Mouse (Mus musculus) layer of hippocampus, adult 2 months (tissue): ENCODE results near the gene AI593442. TPM values are rescaled to one million over a fixed set of nuclear protein-coding genes. Genes with fewer than 3 reads are reported as not detected.
A peak's percentile ranks its signal among the peaks of the same experiment; 100 is the strongest.

Experiments used
- DNase-seq, 2 experiments: peaks; one replicate each; pipeline ENCODE4 v3.0.0; 2022; ENCODE audit warnings: low spot score in 2 of 2
- H3K27ac ChIP-seq: fragments of 200-600 bp; 2 replicates; pipeline ENCODE4 v1.8.1; 2022
- H3K4me3 ChIP-seq: fragments of 200-600 bp; 2 replicates; pipeline ENCODE4 v1.8.1; 2022; ENCODE audit warnings: mild to moderate bottlenecking
- CTCF ChIP-seq: fragments of 200-600 bp; conservative IDR thresholded peaks from 2 replicates; pipeline ENCODE4 v1.8.1; 2022; ENCODE audit warnings: antibody characterized with exemption, mild to moderate bottlenecking, moderate library complexity
- long read RNA-seq, 2 experiments: library from polyadenylated mRNA; stranded (forward); transcript quantifications; one replicate each; pipeline ENCODE4 v2.0.0; 2021; ENCODE audit warnings: borderline mapping rate in 2 of 2
- total RNA-seq, 2 experiments: library from RNA; stranded (reverse); gene quantifications; 2 replicates each; pipeline ENCODE4 v1.2.3; 2021

Gene AI593442
- 100 to 1,000 TPM; 123 TPM for total RNA-seq
- long read RNA-seq, experiment 1, full-length matches to known transcripts = 3 of 10 reads
- long read RNA-seq, experiment 1, partial matches to known transcripts = 0 of 10 reads
- long read RNA-seq, experiment 1, other reads (novel, unspliced or antisense) = 7 of 10 reads
- long read RNA-seq, experiment 2, full-length matches to known transcripts = 6 of 21 reads
- long read RNA-seq, experiment 2, partial matches to known transcripts = 0 of 21 reads
- long read RNA-seq, experiment 2, other reads (novel, unspliced or antisense) = 15 of 21 reads

DNA sequence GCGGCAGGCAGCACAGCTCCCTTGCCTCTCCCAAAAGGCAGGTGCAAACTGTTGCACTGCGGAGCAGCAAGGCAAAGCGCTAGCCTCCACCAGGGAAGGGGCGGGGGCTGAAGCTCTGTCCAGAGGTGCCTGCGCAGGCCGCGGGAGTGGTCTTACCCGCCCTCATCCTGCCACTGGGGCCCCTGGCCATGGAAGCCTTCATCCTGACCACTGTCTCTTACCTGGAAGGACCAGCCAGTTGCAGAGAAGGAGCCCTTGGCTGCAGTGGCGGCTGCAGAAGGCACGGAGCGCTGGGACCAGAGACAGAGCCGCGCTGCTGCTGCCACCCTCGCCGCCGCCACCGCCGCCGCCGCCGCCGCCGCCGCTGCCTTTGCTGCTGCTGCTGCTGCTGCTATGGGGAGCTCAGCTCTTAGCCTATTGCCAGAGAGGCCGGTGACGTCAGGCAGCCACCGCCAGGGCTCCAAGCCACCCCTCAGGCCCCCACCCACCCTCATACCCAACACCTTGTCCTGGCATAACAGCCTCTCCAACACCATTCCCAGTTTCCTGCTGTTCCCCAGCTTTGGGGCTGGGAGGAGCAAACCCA, at the start of gene AI593442:
Gene AI593442 (minus strand): TSS at position 419 of the 586 bp plus-strand sequence.
- no peak for TF ChIP-seq CTCF

DNA sequence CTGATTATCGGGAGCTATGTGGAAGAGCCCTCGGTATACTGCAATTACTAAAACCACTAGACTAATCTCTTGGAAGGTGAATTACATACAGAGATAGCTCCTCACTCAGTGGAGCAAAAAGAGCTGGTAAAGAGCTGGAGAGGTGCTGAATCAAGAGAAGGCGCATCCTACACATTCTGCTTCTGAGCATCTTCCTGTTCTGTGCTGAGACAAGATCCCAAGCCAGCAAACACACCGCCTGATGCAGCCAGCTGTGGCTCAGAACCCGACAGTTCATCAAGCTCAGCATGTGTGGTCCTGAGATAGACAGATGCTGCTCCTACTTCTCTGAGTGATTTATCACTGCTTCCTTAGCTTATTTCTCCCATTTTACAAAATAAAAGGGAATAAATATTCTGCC, 49.2 kb upstream of the AI593442 start:
- TF ChIP-seq CTCF = no peak
- Histone ChIP-seq H3K27ac (no peak overlapping the region), H3K4me3 (no peak overlapping the region)
- DNase-seq = no peak

More for the DNA sequence above, at the start of gene AI593442:
- Histone ChIP-seq H3K27ac (peak within 1 kb of the TSS; percentile 98), H3K4me3 (peak within 1 kb of the TSS; percentile 66)
- peak; percentile 28 to 74 for DNase-seq

DNA sequence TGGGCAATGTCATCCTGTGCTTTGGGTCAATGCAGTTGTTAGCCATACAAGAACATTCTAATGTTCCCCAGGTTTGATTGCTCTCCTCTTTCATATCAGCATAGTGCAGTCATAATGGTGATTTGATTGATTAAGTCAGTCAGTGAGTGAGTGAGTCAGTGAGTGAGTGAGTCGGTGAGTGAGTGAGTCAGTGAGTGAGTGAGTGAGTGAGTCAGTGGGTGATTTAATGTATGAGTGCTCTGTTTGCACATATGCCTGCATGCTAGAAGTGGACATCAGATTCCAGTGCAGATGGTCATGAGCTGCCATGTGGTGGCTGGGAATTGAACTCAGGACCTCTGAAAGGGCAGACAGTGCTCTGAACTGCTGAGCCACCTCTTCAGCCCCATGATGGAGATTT, 43.0 kb upstream of the AI593442 start:
- TF ChIP-seq CTCF = no peak
- no peak overlapping the region for H3K4me3 ChIP-seq
- no peak overlapping the region for H3K27ac ChIP-seq

DNA sequence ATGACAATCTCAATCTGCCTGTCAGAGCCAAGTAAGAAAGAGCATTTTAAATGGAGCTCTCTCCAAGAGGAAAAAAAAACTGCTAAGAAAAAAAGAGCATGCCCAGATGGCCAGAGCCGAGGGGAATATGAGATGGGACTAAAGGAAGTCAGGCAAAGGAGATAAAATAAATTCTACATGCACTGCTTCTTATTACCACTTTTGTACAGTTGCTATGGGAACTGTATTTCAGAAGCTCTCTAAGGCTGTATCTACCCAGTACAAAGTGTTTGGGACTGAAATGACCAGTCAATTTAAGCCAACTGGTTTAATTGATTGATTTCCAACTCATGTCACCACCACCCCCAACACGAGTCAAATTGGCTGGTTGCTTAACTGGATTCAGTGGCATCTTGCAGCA, 40.0 kb upstream of the AI593442 start:
- TF ChIP-seq CTCF = no peak
- H3K27ac ChIP-seq = no peak overlapping the region
- H3K4me3 ChIP-seq = no peak overlapping the region
- no peak for DNase-seq

More for the DNA sequence above, 43.0 kb upstream of the AI593442 start:
- no peak for DNase-seq

DNA sequence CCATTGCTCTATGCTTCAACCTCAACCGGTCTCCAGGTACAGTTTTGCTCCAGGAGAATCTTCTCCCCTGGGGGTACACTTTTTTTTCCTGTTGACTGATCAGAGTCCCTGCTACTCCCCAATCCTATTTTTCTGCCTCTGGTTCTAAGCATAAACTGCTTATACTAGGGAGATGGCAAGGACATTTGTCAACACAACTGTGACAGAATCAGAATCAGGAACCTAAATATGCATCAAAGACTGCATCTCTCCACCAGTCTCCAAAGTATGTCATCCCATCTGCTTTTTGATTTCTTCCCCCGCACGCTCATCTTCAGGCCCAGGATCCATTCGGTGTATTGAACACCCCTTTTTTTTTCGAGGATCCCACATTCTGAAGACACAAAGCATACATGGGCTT, 456 bp upstream of the AI593442 start:
- peak overlapping the region; percentile 66 for H3K4me3 ChIP-seq
- peak overlapping the region; percentile 98 for H3K27ac ChIP-seq
- DNase-seq = peak; percentile 24 to 57
- no peak for TF ChIP-seq CTCF

DNA sequence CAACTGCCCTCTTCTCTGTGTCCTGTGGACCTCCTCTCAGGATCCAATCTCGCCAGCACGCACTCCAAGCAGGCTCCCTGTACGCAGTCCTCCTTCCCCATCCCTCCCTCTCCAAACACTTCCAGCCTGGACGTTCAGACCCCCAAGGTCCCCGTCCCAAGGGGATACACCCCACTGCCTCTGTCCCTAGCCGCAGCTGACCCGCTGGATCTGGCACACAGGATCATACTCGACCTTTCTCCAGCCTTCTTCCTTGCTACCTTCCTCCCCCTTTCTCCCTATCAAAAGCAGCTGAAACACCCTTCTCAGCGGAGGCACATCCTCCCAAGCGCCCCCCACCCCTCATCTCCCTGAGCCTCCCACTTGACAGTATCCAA, 753 bp downstream of the AI593442 start:
- DNase-seq = no peak
- H3K4me3 ChIP-seq = peak overlapping the region; percentile 66
- no peak for TF ChIP-seq CTCF
- peak overlapping the region; percentile 98 for H3K27ac ChIP-seq

DNA sequence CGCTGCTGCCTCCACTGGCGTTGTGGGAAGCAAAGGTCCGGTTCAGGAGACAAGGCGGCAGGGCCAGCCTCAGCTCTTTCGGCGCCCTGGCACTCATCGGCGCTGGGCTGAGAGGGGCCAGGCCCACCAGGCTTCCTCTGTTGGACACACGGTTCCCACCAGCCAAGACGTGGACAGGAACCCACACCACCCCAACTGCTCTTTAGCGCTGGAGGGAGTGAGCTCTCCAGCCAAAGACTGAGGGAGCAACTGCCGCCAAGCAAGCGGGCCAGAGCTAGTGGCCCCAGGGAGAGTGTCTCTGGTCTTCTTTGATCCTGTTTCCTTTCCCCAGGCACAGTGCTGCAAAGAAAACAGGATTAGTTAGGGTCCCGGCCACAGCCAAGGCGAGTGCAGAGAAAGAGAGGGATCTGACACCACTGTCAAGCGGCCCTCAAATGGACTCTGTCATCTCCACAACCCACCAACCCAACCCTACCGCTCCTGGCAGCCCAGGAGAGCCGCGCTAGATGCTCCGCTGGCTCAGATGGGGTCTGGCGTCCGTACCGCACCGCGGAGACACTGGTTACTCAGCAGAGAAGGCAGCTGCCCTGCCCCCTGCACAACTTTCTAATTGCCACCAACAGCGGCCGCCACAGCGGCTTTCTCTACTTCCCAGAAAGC, 1.3 kb downstream of the AI593442 start:
- DNase-seq = peak; percentile 24 to 27
- TF ChIP-seq CTCF = no peak
- Histone ChIP-seq H3K27ac (peak overlapping the region; percentile 98), H3K4me3 (peak overlapping the region; percentile 66)

DNA sequence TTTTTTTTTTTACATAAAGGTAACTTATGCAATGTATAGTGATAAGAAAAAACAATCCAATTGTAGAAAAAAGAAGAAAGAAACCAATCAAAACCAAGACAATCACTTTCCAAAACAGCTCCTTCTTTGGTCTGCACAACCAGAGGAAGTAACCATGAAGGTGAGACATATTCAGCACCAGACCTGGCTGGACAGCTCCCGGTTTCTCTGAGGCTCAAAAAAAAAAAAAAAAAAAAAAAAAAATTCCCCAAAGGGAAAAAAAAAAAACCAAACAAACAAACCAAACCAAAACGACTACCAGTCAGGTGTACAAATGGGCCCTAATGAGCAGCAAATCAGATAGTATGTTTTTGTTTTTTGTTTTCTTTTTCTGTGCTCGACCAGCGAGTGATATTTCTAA, 3.0 kb downstream of the AI593442 start:
- DNase-seq = no peak

DNA sequence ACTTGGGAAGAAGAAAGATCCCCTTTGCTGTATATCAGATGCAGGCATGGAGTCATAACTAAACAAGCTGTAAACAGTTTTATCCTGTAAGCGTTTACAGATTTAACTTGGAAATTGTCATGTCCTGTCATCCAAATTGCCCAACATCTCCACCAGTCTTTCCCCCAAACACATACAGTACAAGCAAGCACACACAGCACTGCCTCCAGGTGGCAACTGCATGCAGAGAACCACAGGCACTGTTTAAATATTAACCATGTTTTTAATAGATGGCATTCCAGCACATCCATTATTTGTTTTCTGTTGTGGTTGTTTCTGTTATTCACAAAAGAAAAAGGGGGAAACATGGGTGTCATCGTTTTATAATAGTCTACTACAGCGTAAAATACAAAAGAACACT, 3.6 kb downstream of the AI593442 start:
- peak overlapping the region; percentile 98 for H3K27ac ChIP-seq
- TF ChIP-seq CTCF = peak; percentile 72
- peak overlapping the region; percentile 66 for H3K4me3 ChIP-seq
- peak; percentile 7 to 40 for DNase-seq

More for the DNA sequence above, 3.0 kb downstream of the AI593442 start:
- TF ChIP-seq CTCF = no peak
- H3K27ac ChIP-seq = peak overlapping the region; percentile 98
- H3K4me3 ChIP-seq = peak overlapping the region; percentile 66

DNA sequence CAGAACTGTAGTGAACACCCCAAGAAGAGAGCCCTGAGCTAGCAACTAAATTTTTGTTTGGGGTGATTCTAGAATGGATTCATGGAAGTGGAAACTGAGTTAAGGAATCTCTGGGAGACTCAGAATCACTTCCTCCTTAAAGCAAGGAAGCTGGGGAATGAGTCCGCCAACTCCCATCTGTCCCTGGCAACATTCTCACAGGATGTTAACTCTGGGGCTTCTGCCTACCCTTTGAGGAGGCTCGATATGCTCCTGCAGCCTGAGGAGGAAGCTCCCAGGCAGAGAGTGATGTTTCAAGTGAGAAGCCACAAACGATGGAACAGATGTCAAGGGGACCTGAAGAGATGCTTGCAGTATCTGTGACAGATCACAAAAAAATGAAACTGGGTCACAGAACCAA, 18.2 kb downstream of the AI593442 start:
- Histone ChIP-seq H3K27ac (0 out of 2 replicates have a peak overlapping the region, but pooled peaks have one; percentile 23), H3K4me3 (no peak overlapping the region)
- TF ChIP-seq CTCF = no peak
- peak in 1 of 2 experiments; percentile 42 for DNase-seq

DNA sequence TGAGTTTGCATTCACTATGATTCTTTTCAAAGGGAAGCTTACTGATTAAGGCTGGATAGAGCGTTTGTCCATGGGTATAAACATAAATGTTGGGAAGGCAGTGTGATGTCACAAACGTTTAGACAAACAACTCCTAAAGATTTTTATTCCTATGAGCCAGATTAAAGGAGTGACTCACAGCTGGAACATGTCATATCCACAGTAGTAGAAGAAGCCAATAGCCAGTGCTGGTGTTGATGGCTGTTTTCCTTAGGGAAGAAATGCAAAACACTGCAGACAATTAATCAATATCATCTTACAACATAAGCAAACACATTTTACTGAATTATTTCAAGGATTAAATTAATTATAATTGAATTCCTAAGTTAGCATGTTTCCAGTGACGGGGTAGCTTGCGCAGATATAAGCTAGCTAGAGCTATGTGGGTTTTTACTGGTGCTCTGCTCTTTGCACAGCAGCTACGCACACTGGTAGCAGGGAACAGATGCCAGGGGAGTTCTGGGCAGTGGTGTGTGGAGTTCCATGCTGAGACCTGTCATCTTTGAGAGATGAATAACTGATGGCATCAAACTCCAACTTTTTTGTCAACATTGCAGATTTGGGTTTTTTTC, 29.1 kb downstream of the AI593442 start:
- DNase-seq = no peak
- H3K4me3 ChIP-seq = no peak overlapping the region
- no peak for TF ChIP-seq CTCF
- H3K27ac ChIP-seq = no peak overlapping the region

DNA sequence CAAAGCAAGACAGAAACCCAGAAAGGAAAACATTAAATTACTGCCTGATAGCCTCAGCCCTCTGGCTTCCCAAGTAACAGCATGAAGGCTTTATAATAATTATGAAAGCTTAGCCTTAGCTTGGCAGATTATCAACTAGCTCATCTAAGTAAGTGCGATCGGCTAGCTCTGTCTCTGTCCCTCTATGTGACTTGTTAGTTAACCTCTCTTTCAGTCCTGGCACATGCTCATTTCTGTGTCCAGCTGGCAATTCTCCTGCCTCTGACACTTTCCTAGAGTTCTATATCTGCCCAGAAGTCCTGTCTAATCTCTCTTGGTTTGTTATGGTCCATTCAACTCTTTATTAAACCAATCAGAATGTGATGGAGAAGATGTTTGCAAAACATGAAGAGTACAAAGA, 34.3 kb downstream of the AI593442 start:
- DNase-seq = no peak
- Histone ChIP-seq H3K4me3 (no peak overlapping the region), H3K27ac (no peak overlapping the region)
- TF ChIP-seq CTCF = no peak

DNA sequence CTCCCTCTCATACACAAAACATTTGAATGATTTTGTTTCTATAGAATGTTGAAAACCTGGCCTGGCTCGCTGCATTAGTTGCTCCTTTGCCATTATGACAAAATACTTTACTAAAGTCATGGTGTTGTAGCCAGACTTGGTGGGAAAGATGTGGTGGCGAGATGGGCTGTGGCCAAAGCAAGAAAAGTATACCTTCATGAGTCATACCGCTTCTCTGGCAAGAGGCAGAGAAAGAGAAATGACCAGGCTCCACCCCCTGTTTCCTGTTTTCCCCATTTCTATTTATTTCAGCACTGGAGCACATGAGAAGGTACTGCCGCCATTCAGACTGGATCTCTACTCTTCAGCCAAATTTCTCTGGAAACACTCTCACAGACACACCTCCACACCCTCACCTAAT, 35.0 kb downstream of the AI593442 start:
- Histone ChIP-seq H3K27ac (no peak overlapping the region), H3K4me3 (no peak overlapping the region)
- no peak for DNase-seq
- TF ChIP-seq CTCF = no peak
